Mouse (Mus musculus): ENCODE results near the gene Pin1rt1. TPM values are rescaled to one million over a fixed set of nuclear protein-coding genes. Genes with fewer than 3 reads are reported as not detected.
A peak's percentile ranks its signal among the peaks of the same experiment; 100 is the strongest.

Pin1rt1 gene
- polyA plus RNA-seq, 1 experiment from 2014 or later: not detected

DNA sequence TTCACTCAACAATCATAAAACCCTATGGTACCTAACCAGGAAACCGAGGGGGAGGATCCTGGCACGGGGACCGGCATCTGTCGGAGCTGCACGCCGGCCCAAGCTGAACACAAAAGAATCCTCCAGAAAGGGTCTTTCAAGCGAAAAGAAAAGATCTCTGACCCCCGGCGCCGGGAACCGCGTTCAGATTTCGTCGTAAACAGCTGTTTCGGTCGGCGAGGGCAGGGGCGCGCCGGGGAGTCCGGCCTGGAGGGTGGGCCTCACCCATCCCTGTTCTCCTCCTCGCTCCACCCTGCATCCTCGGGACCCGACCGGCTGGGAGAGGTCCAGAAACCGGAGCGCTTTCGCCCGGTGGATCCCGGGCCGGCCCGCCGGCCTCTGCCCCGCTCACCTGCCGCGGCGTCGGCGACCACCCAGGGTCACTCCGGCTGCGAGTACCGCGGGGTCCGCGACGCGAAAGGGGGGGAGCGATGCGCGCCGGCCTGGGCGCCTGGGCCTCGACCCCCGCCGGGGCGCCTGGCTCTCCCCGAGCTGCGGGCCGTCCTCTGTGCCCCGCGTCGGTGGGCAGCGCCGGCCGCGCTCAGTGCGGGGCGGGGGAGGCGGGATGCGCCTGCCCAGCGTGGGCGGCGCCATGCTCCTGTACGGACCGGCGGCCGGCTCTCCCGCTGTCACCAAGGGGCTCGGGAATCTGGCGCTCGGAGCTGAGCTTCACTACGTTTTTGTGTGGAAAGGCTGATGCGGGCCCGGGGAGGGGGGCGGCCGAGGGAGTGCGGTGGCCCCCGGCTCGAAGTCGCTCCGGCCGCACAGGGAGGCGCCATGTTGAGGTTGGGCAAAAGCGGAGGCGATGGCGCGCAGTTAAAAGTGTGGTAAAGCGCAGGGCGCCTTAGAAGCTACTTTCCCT is 4.3 kb downstream of the Pin1rt1 start, which contains the start of gene Tcp11l1:
Tcp11l1 (minus strand) TSS at position 585 of the 901 bp plus-strand sequence.
- peak within 1 kb of the TSS; percentile 92 for H3K9ac ChIP-seq (replicated peaks)
- peak; percentile 93 for ATAC-seq (ENCODE audit: low FRiP score, low read depth)
- peak within 1 kb of the TSS; percentile 84 for H3K4me3 ChIP-seq
- H3K4me2 ChIP-seq (replicated peaks): peak within 1 kb of the TSS; percentile 69
- H3K9me3 ChIP-seq: no peaks in the 10 kb centered on the region
- peaks cover 9% of the 10 kb centered on the region; the same call in 1 of the 2 replicates for H3K36me3 ChIP-seq
- peaks cover 20% of the 10 kb centered on the region for H3K4me1 ChIP-seq
- H3K27me3 ChIP-seq: peaks cover 7% of the 10 kb centered on the region
- WGBS: under 1% methylated on average over 92 of the region's 99 CpGs
- peak within 1 kb of the TSS; percentile 94 for H3K27ac ChIP-seq (replicated peaks)

DNA sequence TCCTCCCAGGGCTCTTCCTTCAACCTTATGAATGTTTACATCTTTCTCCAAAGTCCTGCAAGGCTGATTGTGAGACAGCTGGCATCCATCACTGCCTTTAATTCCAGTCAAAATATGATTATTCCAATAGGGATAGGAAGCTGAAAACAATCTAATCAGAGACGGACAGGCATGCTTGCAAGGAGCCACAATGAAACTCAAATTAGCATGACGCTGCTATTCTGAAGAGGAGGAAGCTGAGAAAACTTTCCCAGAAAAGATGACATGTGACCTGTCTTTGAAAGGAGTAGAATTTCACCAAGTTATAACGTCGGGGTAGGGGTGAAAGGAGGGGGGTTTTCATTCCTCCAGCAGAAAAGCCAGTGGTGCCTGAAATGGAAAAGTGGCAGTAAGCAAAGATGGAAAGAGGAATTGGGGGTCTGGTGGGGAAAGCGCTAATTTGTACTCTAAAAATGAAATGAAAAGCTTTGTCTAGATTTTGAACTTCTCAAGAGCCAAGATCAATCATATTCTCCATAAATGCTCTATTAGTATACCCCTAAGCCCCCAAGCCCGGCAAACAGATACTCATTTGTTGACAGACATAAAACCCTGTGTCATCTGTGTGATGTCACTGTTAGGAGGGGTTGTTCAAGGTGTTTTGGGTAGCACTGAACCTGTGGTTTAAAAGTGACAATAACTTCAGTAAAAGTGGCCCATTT is 5.4 kb downstream of the Pin1rt1 start:
- no peak for ATAC-seq (ENCODE audit: low FRiP score, low read depth)
- Histone ChIP-seq H3K4me3 (peak overlapping the region; percentile 84), H3K27ac (replicated peaks) (peak overlapping the region; percentile 94), H3K36me3 (peaks cover 11% of the 10 kb centered on the region), H3K9me3 (no peaks in the 10 kb centered on the region), H3K9ac (replicated peaks) (no peak overlapping the region), H3K4me2 (replicated peaks) (peak overlapping the region; percentile 69), H3K27me3 (peaks cover 7% of the 10 kb centered on the region), H3K4me1 (peaks cover 20% of the 10 kb centered on the region)
- 17% methylated on average over 6 of the region's 6 CpGs for WGBS

DNA sequence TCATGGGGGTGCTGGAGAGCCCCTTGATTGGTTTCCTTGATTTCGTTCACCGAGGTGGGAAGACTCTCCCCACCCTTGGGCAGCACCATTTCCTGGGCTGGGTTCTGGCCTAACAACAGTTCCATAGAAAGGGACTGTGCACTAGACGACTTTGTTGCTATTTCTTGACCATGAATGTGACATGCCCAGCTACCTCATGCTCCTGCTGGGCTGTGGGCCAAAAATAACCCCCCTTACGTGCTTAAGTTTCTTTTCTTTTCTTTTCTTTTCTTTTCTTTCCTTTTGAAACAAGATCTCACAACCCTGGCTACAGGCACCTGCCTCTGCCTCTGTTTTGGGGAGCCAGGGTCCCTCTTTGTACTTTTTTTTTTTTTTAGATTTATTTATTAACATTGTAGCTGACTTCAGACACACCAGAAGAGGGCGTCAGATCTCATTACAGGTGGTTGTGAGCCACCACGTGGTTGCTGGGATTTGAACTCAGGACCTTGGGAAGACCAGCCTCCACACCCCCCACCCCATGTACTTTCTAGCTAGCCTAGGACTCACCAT is 6.3 kb downstream of the Pin1rt1 start:
- no peak overlapping the region for H3K4me2 ChIP-seq (replicated peaks)

DNA sequence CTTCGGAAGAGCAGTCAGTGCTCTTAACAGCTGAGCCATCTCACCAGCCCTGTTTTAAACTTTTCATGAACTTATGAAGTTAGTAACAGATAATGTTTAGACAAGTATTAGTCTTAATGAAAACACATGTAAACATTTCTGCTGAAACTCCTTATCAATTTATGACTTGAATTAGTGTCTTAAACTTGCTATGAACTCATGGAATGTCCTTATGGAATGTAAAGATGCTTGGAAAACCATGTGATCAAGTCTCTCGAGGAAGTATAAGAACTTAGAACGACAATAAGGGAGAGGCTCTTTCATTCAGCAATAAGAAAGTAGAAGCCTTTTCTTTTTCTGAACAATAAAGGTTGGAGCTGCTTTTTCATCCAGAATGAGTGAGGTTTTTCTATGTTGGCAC is 11.8 kb downstream of the Pin1rt1 start:
- ATAC-seq (ENCODE audit: low FRiP score, low read depth): no peak
- Histone ChIP-seq H3K9ac (replicated peaks) (no peak overlapping the region), H3K4me2 (replicated peaks) (no peak overlapping the region), H3K36me3 (peaks cover 22% of the 10 kb centered on the region), H3K4me3 (no peak overlapping the region), H3K4me1 (no peaks in the 10 kb centered on the region; the same call in 1 of the 2 replicates), H3K27me3 (no peaks in the 10 kb centered on the region), H3K27ac (replicated peaks) (no peak overlapping the region), H3K9me3 (no peaks in the 10 kb centered on the region)
- 88% methylated on average over 3 of the region's 3 CpGs for WGBS

More for the DNA sequence above, 6.3 kb downstream of the Pin1rt1 start:
- Histone ChIP-seq H3K9me3 (no peaks in the 10 kb centered on the region), H3K9ac (replicated peaks) (no peak overlapping the region), H3K27me3 (peaks cover 7% of the 10 kb centered on the region), H3K27ac (replicated peaks) (0 out of 2 replicates have a peak overlapping the region, but pooled peaks have one; percentile 15), H3K4me1 (peaks cover 20% of the 10 kb centered on the region), H3K4me3 (no peak overlapping the region), H3K36me3 (peaks cover 14% of the 10 kb centered on the region)
- no peak for ATAC-seq (ENCODE audit: low FRiP score, low read depth)
- WGBS: 75% methylated on average over 6 of the region's 6 CpGs

DNA sequence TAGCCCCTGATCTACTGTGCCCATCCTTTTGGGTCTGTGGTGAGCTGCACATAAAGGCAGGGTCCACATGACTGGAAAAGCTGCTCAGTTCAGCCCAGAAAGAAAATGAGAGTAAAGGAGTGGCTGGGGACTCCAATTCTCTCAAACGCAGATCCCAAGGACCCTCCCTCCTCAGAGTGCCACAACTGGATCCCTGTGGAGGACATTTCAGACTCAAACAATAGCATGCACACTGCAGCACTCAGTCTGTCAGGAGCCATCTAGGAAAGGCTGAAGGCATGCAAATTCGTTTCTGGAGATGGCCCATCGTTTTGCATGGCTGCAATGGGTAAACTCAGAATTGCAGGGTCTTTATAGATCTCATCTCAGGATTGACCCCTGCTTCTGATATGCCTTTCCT is 13.0 kb downstream of the Pin1rt1 start:
- no peak for ATAC-seq (ENCODE audit: low FRiP score, low read depth)
- no peaks in the 10 kb centered on the region for H3K27me3 ChIP-seq
- WGBS: 66% methylated on average over 3 of the region's 3 CpGs
- no peak overlapping the region for H3K9ac ChIP-seq (replicated peaks)
- H3K4me1 ChIP-seq: no peaks in the 10 kb centered on the region; the same call in 1 of the 2 replicates
- no peak overlapping the region for H3K4me3 ChIP-seq
- no peaks in the 10 kb centered on the region for H3K9me3 ChIP-seq
- H3K4me2 ChIP-seq (replicated peaks): no peak overlapping the region
- H3K36me3 ChIP-seq: peaks cover 18% of the 10 kb centered on the region
- no peak overlapping the region for H3K27ac ChIP-seq (replicated peaks)

DNA sequence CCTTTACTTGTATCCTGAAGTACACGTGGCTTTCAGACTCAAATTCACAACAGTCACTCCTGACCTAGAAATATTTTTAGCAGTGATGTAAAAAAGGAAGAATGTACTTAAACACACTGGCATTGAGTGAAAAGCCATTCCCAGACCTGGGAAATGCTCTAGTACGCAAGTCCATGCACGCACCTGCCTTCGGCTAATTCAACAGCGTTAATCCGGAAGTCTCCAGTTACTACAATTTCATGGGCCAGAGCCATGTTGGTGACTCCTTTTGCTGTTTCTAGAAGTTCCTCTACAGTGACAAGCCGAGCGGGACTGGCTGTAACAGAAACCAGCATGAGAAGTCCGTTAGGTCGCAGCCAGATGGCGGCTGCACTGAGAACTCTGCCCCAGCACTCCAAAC is 16.5 kb downstream of the Pin1rt1 start:
- H3K27me3 ChIP-seq: no peaks in the 10 kb centered on the region
- 90% methylated on average over 11 of the region's 11 CpGs for WGBS
- no peaks in the 10 kb centered on the region for H3K4me1 ChIP-seq
- no peak overlapping the region for H3K27ac ChIP-seq (replicated peaks)
- no peak for ATAC-seq (ENCODE audit: low FRiP score, low read depth)
- peaks cover 13% of the 10 kb centered on the region; the same call in 1 of the 2 replicates for H3K36me3 ChIP-seq
- no peaks in the 10 kb centered on the region for H3K9me3 ChIP-seq
- H3K9ac ChIP-seq (replicated peaks): no peak overlapping the region
- H3K4me3 ChIP-seq: no peak overlapping the region
- H3K4me2 ChIP-seq (replicated peaks): no peak overlapping the region

DNA sequence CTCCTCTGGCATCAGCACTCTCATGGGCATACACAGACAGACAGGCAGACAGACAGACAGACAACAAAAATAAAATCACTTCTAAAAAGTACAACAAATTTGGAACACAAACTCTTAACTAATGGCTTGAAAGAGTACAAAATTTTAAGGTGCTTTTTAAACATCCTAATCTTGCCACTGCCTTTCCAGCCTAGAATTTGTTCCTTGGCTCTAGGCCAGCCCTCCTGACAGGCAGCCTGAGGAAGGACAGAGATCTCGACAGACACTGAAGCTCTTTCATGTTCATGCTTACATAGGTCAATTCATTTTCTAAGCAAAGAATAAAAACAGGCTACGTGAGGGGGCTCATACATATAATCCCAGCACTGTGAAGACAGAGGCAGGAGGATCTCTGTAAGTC is 23.6 kb downstream of the Pin1rt1 start:
- Histone ChIP-seq H3K27me3 (no peaks in the 10 kb centered on the region), H3K9me3 (no peaks in the 10 kb centered on the region), H3K9ac (replicated peaks) (no peak overlapping the region), H3K4me3 (no peak overlapping the region), H3K4me2 (replicated peaks) (no peak overlapping the region), H3K27ac (replicated peaks) (no peak overlapping the region), H3K36me3 (peaks cover 4% of the 10 kb centered on the region; the same call in 1 of the 2 replicates), H3K4me1 (no peaks in the 10 kb centered on the region)
- ATAC-seq (ENCODE audit: low FRiP score, low read depth): no peak
- WGBS: 83% methylated on average over 2 of the region's 2 CpGs

DNA sequence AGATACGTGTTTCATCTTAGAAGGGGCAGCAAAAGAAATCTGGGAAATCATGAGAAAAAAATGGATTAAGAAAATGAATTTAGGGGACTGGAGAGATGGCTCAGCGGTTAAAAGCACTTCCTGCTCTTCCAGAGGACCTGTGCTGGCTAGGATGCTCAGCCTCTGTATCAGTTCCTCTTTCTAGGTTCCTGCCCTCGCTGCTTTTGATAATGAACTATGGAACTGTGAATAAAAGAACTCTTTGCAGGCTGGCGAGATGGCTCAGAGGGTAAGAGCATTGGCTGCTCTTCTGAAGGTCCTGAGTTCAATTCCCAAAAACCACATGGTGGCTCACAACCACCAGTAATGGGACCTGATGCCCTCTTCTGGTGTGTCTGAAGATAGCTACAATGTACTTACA is 25.5 kb downstream of the Pin1rt1 start:
- Histone ChIP-seq H3K36me3 (no peaks in the 10 kb centered on the region), H3K4me1 (no peaks in the 10 kb centered on the region), H3K4me3 (no peak overlapping the region), H3K4me2 (replicated peaks) (no peak overlapping the region), H3K27ac (replicated peaks) (no peak overlapping the region), H3K9me3 (no peaks in the 10 kb centered on the region), H3K27me3 (no peaks in the 10 kb centered on the region), H3K9ac (replicated peaks) (no peak overlapping the region)
- 83% methylated on average over 4 of the region's 4 CpGs for WGBS
- ATAC-seq (ENCODE audit: low FRiP score, low read depth): no peak

DNA sequence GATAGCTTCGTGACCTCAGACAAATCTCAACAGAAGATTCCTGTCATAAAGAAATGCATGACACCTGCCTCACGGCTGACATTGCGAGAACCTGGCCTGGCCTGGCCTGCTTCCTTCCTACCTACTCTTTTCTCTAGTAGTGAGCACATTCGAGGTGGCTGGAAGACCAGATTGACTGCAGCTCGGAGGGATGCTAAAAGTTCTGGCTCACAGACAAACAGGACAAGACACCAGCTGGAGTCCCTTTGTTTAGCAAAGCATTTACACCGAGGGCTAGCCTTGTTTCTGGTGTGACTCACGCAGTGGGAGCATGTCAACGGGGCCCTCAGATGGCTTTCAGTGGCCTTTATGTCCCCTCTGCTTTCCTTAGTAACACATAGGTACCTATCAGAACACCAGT is 27.5 kb downstream of the Pin1rt1 start:
- Histone ChIP-seq H3K4me2 (replicated peaks) (no peak overlapping the region), H3K9ac (replicated peaks) (no peak overlapping the region), H3K27ac (replicated peaks) (no peak overlapping the region), H3K36me3 (peaks cover 9% of the 10 kb centered on the region), H3K4me3 (no peak overlapping the region), H3K4me1 (peaks cover 6% of the 10 kb centered on the region; the same call in 1 of the 2 replicates), H3K9me3 (no peaks in the 10 kb centered on the region), H3K27me3 (no peaks in the 10 kb centered on the region)
- WGBS: 82% methylated on average over 8 of the region's 8 CpGs
- no peak for ATAC-seq (ENCODE audit: low FRiP score, low read depth)

DNA sequence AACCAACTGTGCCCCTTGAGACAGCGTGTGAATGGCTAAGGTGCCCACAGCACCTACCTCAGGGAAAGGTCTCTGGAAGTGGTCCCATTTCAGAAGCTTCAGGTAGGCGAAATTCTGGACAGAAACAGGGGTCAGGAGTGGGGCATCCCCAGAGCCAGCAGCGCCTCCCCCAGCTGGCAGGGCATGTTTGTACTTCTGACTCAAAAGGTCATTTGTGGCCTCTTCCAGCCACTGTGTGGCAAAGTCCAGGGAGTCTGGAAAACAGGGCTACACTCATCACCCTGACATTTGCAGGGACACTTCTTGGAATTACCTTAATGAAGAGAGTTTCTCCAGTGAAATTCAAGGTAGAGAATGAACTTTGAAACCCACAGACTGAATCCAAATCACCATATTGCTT is 27.9 kb downstream of the Pin1rt1 start:
- Histone ChIP-seq H3K36me3 (peaks cover 13% of the 10 kb centered on the region), H3K9ac (replicated peaks) (no peak overlapping the region), H3K9me3 (no peaks in the 10 kb centered on the region), H3K27ac (replicated peaks) (no peak overlapping the region), H3K27me3 (no peaks in the 10 kb centered on the region), H3K4me3 (no peak overlapping the region), H3K4me1 (peaks cover 6% of the 10 kb centered on the region; the same call in 1 of the 2 replicates), H3K4me2 (replicated peaks) (no peak overlapping the region)
- 80% methylated on average over 3 of the region's 3 CpGs for WGBS
- ATAC-seq (ENCODE audit: low FRiP score, low read depth): no peak

DNA sequence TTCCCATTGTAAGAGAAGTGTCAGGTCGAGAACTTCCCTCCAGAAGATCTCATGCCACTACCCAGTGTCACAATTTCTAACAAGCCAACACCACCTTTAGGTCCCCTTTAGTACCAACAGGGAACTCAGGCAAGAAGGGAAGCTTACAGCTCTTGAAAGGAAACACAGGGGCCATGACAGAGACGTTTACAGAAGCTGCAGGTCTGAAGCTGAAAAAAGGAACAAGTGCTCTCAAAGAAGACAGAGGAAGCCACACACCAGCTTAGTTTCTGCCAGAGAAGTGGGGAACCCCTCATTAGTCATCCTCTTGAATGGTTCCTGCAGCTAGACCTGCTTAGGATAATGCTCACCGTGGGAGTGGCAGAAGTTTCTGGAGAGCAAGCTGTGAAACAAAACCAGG is 28.9 kb downstream of the Pin1rt1 start:
- WGBS: 73% methylated on average over 3 of the region's 3 CpGs
- Histone ChIP-seq H3K4me2 (replicated peaks) (no peak overlapping the region), H3K4me1 (peaks cover 6% of the 10 kb centered on the region; the same call in 1 of the 2 replicates), H3K36me3 (peaks cover 17% of the 10 kb centered on the region), H3K27me3 (no peaks in the 10 kb centered on the region), H3K9ac (replicated peaks) (no peak overlapping the region), H3K9me3 (no peaks in the 10 kb centered on the region), H3K27ac (replicated peaks) (no peak overlapping the region), H3K4me3 (no peak overlapping the region)
- ATAC-seq (ENCODE audit: low FRiP score, low read depth): no peak

DNA sequence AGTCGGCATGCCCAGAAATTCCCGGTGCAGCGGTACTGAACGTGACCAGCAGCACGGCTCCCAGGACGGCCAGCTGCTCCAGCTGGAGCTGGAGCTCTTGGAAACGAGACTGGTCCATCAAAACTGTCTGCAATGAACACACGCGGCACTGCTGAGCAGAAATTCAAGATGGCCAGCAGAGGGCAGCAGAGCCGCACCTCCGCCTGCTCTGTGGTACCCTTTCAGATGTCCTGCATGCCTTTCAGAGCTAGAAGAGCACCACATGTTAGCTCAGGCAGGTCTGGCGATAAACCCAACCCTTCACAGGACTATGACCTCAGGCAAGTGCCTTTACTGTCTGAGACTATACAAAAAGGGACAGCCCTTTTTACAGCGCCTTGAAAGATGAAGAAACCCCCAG is 30.8 kb downstream of the Pin1rt1 start:
- no peak overlapping the region for H3K9ac ChIP-seq (replicated peaks)
- H3K4me2 ChIP-seq (replicated peaks): no peak overlapping the region
- 10% methylated on average over 13 of the region's 13 CpGs for WGBS
- peaks cover 6% of the 10 kb centered on the region; the same call in 1 of the 2 replicates for H3K4me1 ChIP-seq
- peak; percentile 89 for ATAC-seq (ENCODE audit: low FRiP score, low read depth)
- H3K9me3 ChIP-seq: no peaks in the 10 kb centered on the region
- H3K27me3 ChIP-seq: no peaks in the 10 kb centered on the region
- H3K36me3 ChIP-seq: peaks cover 36% of the 10 kb centered on the region
- H3K27ac ChIP-seq (replicated peaks): no peak overlapping the region
- no peak overlapping the region for H3K4me3 ChIP-seq
